Mouse (Mus musculus): ENCODE data around the gene Nrp1.

- TF ChIP-seq ZC3H11A (IDR thresholded peaks at IDR 0.05; ENCODE audit: low read depth, low read length): no peak
- no peak for TF ChIP-seq POLR2A (IDR thresholded peaks at IDR 0.05; ENCODE audit: low read depth, low read length)
- TF ChIP-seq BHLHE40 (IDR thresholded peaks at IDR 0.05; ENCODE audit: low read depth, low read length): no peak
- TF ChIP-seq MAZ (IDR thresholded peaks at IDR 0.05; ENCODE audit: low read depth, low read length): no peak
- TF ChIP-seq RAD21 (IDR thresholded peaks at IDR 0.05; ENCODE audit: low read depth, low read length): no peak
- TF ChIP-seq POLR2AphosphoS2 (IDR thresholded peaks at IDR 0.05; ENCODE audit: low read depth, low read length): no peak
- no peak for TF ChIP-seq TBP (conservative IDR thresholded peaks at IDR 0.05; ENCODE audit: low read depth, low read length)
- no peak for TF ChIP-seq EP300 (IDR thresholded peaks at IDR 0.05; ENCODE audit: low read length)
- no peak for TF ChIP-seq MXI1 (IDR thresholded peaks at IDR 0.05; ENCODE audit: low read depth, low read length)
- TF ChIP-seq ELF1 (IDR thresholded peaks at IDR 0.05; ENCODE audit: low read depth, low read length): no peak
- TF ChIP-seq NELFE (IDR thresholded peaks at IDR 0.05; ENCODE audit: low read depth, low read length): no peak
- no peak for TF ChIP-seq CTCF (conservative IDR thresholded peaks at IDR 0.05 in 1 of 2, IDR thresholded peaks at IDR 0.05 in 1 of 2; ENCODE audit: low read depth in 2 of 2, low read length in 2 of 2)
- no peak for TF ChIP-seq NRF1 (IDR thresholded peaks at IDR 0.05; ENCODE audit: low read depth, low read length)
- no peak for TF ChIP-seq KAT2A (IDR thresholded peaks at IDR 0.05; ENCODE audit: insufficient replicate concordance, low read length)
These were observed 180.0 kb downstream of the Nrp1 start for GRCm38 (mm10) chr8:128538378-128538777.

Measured in CH12.LX (cell line).